Mouse (Mus musculus): ENCODE results near the gene Rnf152.

The Rnf152 gene

GRCm38 (mm10) chr1:105356291-105357011 lies at the start of gene Rnf152:
Gene Rnf152, minus strand, starts transcription at chr1:105356710.
- peak; percentile 12 to 64 for DNase-seq (ENCODE audit: low spot score in 2 of 2)

- no peak for DNase-seq (ENCODE audit: low spot score in 2 of 2)
Measured at GRCm38 (mm10) chr1:105402853-105403252, 46.3 kb upstream of the Rnf152 start.

- DNase-seq (ENCODE audit: low spot score in 2 of 2): no peak
Measured at GRCm38 (mm10) chr1:105384141-105384937, 27.8 kb upstream of the Rnf152 start.

GRCm38 (mm10) chr1:105377546-105377945 lies 21.0 kb upstream of the Rnf152 start:
- DNase-seq (ENCODE audit: low spot score in 2 of 2): no peak

GRCm38 (mm10) chr1:105374618-105375017 lies 18.1 kb upstream of the Rnf152 start:
- DNase-seq (ENCODE audit: low spot score in 2 of 2): no peak

- no peak for DNase-seq (ENCODE audit: low spot score in 2 of 2)
Measured at GRCm38 (mm10) chr1:105362701-105363100, 6.2 kb upstream of the Rnf152 start.

- DNase-seq (ENCODE audit: low spot score in 2 of 2): no peak
Measured at GRCm38 (mm10) chr1:105358896-105359295, 2.4 kb upstream of the Rnf152 start.

GRCm38 (mm10) chr1:105355910-105356290 lies 610 bp downstream of the Rnf152 start:
- no peak for DNase-seq (ENCODE audit: low spot score in 2 of 2)

GRCm38 (mm10) chr1:105354901-105355891 lies 1.3 kb downstream of the Rnf152 start:
- DNase-seq (ENCODE audit: low spot score in 2 of 2): no peak

GRCm38 (mm10) chr1:105351806-105352205 lies 4.7 kb downstream of the Rnf152 start:
- DNase-seq (ENCODE audit: low spot score in 2 of 2): no peak

- DNase-seq (ENCODE audit: low spot score in 2 of 2): no peak
Measured at GRCm38 (mm10) chr1:105342305-105342704, 14.2 kb downstream of the Rnf152 start.

GRCm38 (mm10) chr1:105340943-105341342 lies 15.6 kb downstream of the Rnf152 start:
- DNase-seq (ENCODE audit: low spot score in 2 of 2): no peak

GRCm38 (mm10) chr1:105337397-105337796 lies 19.1 kb downstream of the Rnf152 start:
- no peak for DNase-seq (ENCODE audit: low spot score in 2 of 2)

- DNase-seq (ENCODE audit: low spot score in 2 of 2): no peak
Measured at GRCm38 (mm10) chr1:105336096-105336495, 20.4 kb downstream of the Rnf152 start.

GRCm38 (mm10) chr1:105332087-105332731 lies 24.3 kb downstream of the Rnf152 start:
- no peak for DNase-seq (ENCODE audit: low spot score in 2 of 2)

GRCm38 (mm10) chr1:105331605-105332004 lies 24.9 kb downstream of the Rnf152 start:
- DNase-seq (ENCODE audit: low spot score in 2 of 2): no peak

- DNase-seq (ENCODE audit: low spot score in 2 of 2): no peak
Measured at GRCm38 (mm10) chr1:105330581-105331320, 25.8 kb downstream of the Rnf152 start.

- DNase-seq (ENCODE audit: low spot score in 2 of 2): no peak
Measured at GRCm38 (mm10) chr1:105327789-105328188, 28.7 kb downstream of the Rnf152 start.

- no peak for DNase-seq (ENCODE audit: low spot score in 2 of 2)
Measured at GRCm38 (mm10) chr1:105324636-105325035, 31.9 kb downstream of the Rnf152 start.

- no peak for DNase-seq (ENCODE audit: low spot score in 2 of 2)
Measured at GRCm38 (mm10) chr1:105314010-105314800, 42.3 kb downstream of the Rnf152 start.

All from spleen, postnatal 4 days (tissue).